Mouse (Mus musculus) hindbrain, embryonic 13.5 days (tissue): ENCODE results near the gene Tbcd. TPM values are rescaled to one million over a fixed set of nuclear protein-coding genes. Genes with fewer than 3 reads are reported as not detected.
A peak's percentile ranks its signal among the peaks of the same experiment; 100 is the strongest.

Experiments used
- ATAC-seq: fragments of 200-750 bp; cut with Nextera tagmentation; 2 replicates; pipeline ENCODE4 v1.8.0; 2017; ENCODE audit warnings: moderate TSS enrichment; ENCODE audit not compliant: low FRiP score
- H3K27ac ChIP-seq: fragments of 300-500 bp; sonication (generic); 2 replicates; pipeline ENCODE4 v1.5.1; 2015; ENCODE audit warnings: inconsistent platforms, mild to moderate bottlenecking, moderate library complexity
- H3K27me3 ChIP-seq: fragments of 300-500 bp; sonication (generic); 2 replicates; pipeline ENCODE4 v1.6.1; 2015; ENCODE audit warnings: mild to moderate bottlenecking, inconsistent platforms
- H3K36me3 ChIP-seq: fragments of 300-500 bp; sonication (generic); 2 replicates; pipeline ENCODE4 v1.6.1; 2015; ENCODE audit warnings: mild to moderate bottlenecking, inconsistent platforms
- H3K4me1 ChIP-seq: fragments of 300-500 bp; sonication (generic); replicated peaks from 2 replicates; pipeline ENCODE4 v1.6.1; 2015; ENCODE audit warnings: inconsistent platforms
- H3K4me2 ChIP-seq: fragments of 300-500 bp; sonication (generic); 2 replicates; pipeline ENCODE4 v1.6.1; 2015; ENCODE audit warnings: inconsistent platforms, mild to moderate bottlenecking, moderate library complexity
- H3K4me3 ChIP-seq: fragments of 300-500 bp; sonication (generic); 2 replicates; pipeline ENCODE4 v1.5.1; 2015; ENCODE audit warnings: mild to moderate bottlenecking, inconsistent platforms
- H3K9ac ChIP-seq: fragments of 300-500 bp; sonication (generic); 2 replicates; pipeline ENCODE4 v1.6.1; 2015; ENCODE audit warnings: mild to moderate bottlenecking, inconsistent platforms
- H3K9me3 ChIP-seq: fragments of 300-500 bp; sonication (generic); 2 replicates; pipeline ENCODE4 v1.6.1; 2016; ENCODE audit warnings: inconsistent platforms
- WGBS: fragments of 180-500 bp; shearing (Covaris S2); methylation state at CpG from one replicate; pipeline ENCODE4 v1.1.7; 2015; 5-methylcytosine and 5-hydroxymethylcytosine counted together
- polyA plus RNA-seq: library from polyadenylated mRNA; unstranded; fragments of >200 nt; fragmentation: Nextera tagmentation; extraction: Ambion mirVana; gene quantifications from 2 replicates; pipeline ENCODE4 v1.2.1, GENCODE M21; 2015

Gene Tbcd
- polyA plus RNA-seq, result 58.8 and 59.0 TPM in 2 replicates

DNA sequence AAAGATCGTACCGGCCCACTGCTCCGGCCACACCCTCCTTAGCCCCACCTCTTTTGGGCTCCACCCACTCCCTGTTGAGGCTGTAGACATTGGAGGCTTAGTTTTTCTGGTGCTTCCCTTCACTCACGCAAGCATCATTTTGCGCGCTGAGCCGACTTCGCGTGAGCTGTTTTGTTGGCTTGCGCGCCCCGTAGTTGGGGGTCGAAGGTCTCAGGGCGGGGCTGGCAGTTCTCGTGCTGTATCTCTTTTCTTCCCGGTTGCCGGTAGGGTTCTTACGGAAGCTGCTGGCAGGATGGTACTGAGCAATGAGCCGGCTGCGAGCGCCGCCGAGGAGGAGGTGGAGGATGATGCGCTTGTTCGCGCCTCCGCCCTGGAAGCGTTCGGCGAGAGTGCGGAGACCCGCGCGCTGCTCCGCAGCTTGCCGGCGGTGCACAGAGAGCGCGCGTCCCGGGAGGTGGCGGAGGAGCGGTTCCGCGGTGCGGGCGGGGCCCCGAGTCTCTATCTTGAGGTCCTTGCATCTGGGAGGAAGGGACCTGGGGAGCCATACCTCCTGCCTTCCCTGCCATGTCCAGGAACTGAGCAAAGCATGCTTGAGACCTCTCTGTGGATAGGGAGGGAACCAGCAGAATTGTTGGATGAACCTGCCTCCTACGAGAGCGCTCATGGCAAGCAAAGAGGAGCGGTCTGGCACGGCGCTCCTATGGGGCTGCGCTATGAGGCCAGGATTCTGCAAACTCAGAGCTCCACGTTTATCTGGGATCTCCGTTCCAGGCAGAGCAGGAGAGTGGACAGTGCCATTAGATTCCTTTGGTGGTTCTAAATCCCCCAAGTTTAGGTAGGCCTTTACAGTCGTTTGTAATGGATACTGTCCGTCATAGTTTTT lies at the start of gene Tbcd:
Tbcd (plus strand) TSS at position 197 of the 883 bp plus-strand sequence.
- H3K9ac ChIP-seq, result peak within 1 kb of the TSS; percentile 85
- peaks cover 13% of the 10 kb centered on the region for H3K36me3 ChIP-seq
- peaks cover 7% of the 10 kb centered on the region; the same call in 1 of the 2 replicates for H3K27me3 ChIP-seq
- peak within 1 kb of the TSS; percentile 88 for H3K4me3 ChIP-seq
- peaks cover 28% of the 10 kb centered on the region for H3K4me1 ChIP-seq
- no peaks in the 10 kb centered on the region for H3K9me3 ChIP-seq
- peak; percentile 94 for ATAC-seq
- under 1% methylated on average over 58 of the region's 58 CpGs for WGBS
- H3K4me2 ChIP-seq, result peak within 1 kb of the TSS; percentile 72
- peak within 1 kb of the TSS; percentile 91 for H3K27ac ChIP-seq

DNA sequence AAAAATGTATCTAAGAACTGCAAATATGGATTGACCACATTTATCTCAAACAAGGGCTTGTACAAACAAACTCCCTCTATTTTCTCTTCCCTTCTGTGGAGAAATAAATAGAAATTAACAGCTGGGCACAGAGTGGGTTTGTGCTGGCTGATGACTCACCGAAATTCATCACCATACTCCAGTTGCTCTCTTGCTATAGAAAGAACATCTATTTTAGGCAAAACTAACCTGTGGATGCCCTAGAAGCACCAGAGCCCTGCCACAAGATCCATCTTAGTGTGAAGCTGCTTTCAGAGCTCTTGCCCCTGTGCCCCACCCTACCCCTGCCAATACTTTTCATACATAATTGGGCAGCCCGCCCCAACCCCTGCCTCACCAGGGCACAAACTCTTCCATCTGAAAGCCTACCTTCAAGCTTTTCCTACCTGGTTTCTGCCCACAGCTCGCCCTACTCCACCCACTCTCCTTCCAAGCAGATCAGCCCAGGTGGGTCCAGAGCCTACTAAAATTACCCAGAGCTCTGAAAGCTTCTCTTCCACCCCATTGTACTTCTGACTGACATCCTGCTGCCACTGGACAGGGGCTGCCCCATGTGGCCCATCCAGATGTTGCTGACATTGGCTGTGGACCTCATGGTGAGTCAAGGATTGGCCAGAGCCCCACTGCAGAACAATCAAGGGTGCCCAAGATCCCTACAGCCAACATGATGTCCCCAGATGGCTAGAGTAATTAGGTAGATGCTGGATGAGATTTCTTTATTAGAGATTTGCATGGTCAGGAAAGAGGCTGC lies 44.2 kb upstream of the Tbcd start:
- H3K27ac ChIP-seq, result no peak overlapping the region
- no peak overlapping the region for H3K4me3 ChIP-seq
- no peak overlapping the region for H3K4me2 ChIP-seq
- H3K9ac ChIP-seq, result no peak overlapping the region
- H3K4me1 ChIP-seq, result no peaks in the 10 kb centered on the region
- no peaks in the 10 kb centered on the region for H3K36me3 ChIP-seq
- 84% methylated on average over 3 of the region's 3 CpGs for WGBS
- no peaks in the 10 kb centered on the region for H3K9me3 ChIP-seq
- H3K27me3 ChIP-seq, result peaks cover 3% of the 10 kb centered on the region; the same call in 1 of the 2 replicates
- ATAC-seq, result no peak

DNA sequence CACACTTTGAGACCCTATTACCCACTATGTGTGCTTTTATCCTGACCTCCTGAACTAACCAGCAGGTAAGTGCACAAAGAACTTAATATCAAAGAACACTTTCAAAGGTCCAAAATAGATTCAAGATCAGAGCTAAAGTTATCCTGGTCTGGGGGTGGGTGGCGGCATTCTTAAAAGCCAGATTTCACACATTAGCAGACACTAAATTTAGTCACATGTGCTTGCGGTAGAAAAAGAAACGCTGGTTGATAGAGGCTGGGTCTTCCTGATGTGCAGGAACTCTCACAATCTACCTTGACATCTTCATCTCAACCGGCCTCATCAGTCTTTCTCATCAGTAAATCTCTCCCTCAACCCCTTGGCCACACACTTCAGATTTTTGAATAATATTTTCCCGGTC lies 37.0 kb upstream of the Tbcd start:
- no peak overlapping the region for H3K4me2 ChIP-seq
- no peaks in the 10 kb centered on the region for H3K9me3 ChIP-seq
- no peak overlapping the region for H3K4me3 ChIP-seq
- no peaks in the 10 kb centered on the region for H3K36me3 ChIP-seq
- H3K27me3 ChIP-seq, result no peaks in the 10 kb centered on the region
- no peak overlapping the region for H3K9ac ChIP-seq
- ATAC-seq, result no peak
- no peak overlapping the region for H3K27ac ChIP-seq
- H3K4me1 ChIP-seq, result no peaks in the 10 kb centered on the region
- 85% methylated on average over 5 of the region's 5 CpGs for WGBS

DNA sequence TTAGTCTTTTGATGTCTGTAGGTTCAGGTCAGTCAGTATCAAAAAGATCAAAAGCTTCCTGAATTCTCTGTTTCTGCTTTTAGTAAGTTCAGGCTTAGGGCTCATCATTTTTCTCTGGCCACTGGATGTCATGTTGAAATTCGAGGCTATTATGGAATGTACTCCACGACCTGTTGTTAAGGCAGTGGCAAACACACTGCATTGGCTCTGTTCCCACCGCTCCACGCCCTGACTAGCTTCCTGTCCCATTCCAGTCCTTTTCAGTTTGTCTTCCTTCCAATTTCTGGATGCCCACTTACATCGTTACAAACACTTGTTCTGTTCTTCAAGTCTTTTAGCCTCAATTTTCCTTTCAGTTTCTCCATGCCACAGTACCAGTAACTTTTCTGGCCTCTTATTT lies 36.4 kb upstream of the Tbcd start:
- H3K4me3 ChIP-seq, result no peak overlapping the region
- ATAC-seq, result no peak
- no peak overlapping the region for H3K27ac ChIP-seq
- no peaks in the 10 kb centered on the region for H3K27me3 ChIP-seq
- 82% methylated on average over 5 of the region's 5 CpGs for WGBS
- H3K9me3 ChIP-seq, result no peaks in the 10 kb centered on the region
- H3K4me2 ChIP-seq, result no peak overlapping the region
- peaks cover under 1% of the 10 kb centered on the region for H3K4me1 ChIP-seq
- H3K9ac ChIP-seq, result no peak overlapping the region
- no peaks in the 10 kb centered on the region for H3K36me3 ChIP-seq

DNA sequence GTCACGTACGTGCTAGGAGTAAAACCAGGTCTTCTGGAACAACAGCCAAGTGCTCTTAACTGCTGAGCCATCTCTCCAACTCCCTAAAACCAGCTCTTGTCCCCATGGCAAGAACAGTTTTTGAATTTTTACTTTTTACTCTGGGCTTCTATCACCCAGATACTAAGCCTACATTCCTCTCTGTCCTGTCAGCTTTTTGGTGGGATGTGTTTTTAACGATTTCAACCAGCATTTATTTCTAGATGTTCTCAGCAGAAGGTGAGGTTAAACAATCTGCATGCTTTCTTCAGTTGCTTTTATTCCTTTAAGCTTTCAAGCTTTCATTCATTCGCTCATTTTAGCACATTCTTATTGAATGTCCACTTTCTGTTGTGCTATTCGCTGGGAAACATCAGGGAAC lies 33.8 kb upstream of the Tbcd start:
- Histone ChIP-seq H3K4me3 (no peak overlapping the region), H3K9me3 (no peaks in the 10 kb centered on the region), H3K4me1 (peaks cover 17% of the 10 kb centered on the region), H3K27me3 (no peaks in the 10 kb centered on the region), H3K27ac (no peak overlapping the region), H3K9ac (no peak overlapping the region), H3K4me2 (no peak overlapping the region), H3K36me3 (no peaks in the 10 kb centered on the region)
- whole genome bisulfite sequencing, result 84% methylated on average over 5 of the region's 5 CpGs
- no peak for ATAC-seq

DNA sequence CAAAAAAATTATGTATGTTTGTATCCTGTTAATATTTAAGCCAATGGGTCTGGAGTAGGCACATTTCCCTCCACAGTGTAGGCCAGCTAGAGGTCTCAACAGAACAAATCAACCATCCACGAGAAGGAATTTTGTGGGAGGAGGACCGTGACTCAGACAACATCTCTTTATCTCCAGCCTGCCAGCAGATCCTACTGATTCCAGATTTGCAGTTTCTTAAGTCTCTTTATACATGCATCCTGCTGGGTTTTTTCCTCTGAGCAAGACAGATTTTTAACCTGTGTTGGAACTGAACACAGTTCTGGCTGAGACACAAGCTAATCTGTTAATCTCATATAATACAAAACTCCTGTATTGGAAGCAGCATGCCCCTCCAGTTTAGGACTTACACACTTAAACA lies 32.8 kb upstream of the Tbcd start:
- ATAC-seq, result no peak
- Histone ChIP-seq H3K27ac (no peak overlapping the region), H3K36me3 (no peaks in the 10 kb centered on the region), H3K4me1 (peaks cover 17% of the 10 kb centered on the region), H3K9ac (peak overlapping the region; percentile 13; the same call in 1 of the 2 replicates), H3K27me3 (no peaks in the 10 kb centered on the region), H3K9me3 (no peaks in the 10 kb centered on the region), H3K4me3 (no peak overlapping the region), H3K4me2 (no peak overlapping the region)
- 68% methylated on average over 2 of the region's 2 CpGs for WGBS

DNA sequence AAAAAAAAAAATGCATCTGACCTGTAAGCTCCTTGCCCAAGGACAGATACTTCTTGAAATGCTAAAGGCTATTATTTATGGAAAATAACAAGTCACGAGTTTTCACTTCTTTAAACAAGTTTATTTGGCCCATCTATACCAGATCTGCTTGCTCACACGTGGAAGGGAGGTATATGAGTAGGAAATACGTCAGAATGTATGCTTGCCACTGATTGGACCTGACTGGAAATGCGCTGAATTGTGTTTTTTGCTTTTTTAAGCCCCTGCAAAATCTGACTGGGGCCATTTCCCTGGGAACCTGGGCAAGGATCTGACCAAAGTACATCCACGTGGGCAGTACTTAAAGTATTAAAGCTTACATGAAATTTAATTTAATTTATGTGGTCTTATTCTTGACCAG lies 31.4 kb upstream of the Tbcd start:
- WGBS, result 46% methylated on average over 5 of the region's 5 CpGs
- peak overlapping the region; percentile 84 for H3K4me2 ChIP-seq
- H3K27ac ChIP-seq, result no peak overlapping the region
- no peaks in the 10 kb centered on the region for H3K36me3 ChIP-seq
- no peaks in the 10 kb centered on the region for H3K27me3 ChIP-seq
- peak overlapping the region; percentile 68 for H3K9ac ChIP-seq
- peak overlapping the region; percentile 73 for H3K4me3 ChIP-seq
- peaks cover 17% of the 10 kb centered on the region for H3K4me1 ChIP-seq
- no peak for ATAC-seq
- no peaks in the 10 kb centered on the region for H3K9me3 ChIP-seq

DNA sequence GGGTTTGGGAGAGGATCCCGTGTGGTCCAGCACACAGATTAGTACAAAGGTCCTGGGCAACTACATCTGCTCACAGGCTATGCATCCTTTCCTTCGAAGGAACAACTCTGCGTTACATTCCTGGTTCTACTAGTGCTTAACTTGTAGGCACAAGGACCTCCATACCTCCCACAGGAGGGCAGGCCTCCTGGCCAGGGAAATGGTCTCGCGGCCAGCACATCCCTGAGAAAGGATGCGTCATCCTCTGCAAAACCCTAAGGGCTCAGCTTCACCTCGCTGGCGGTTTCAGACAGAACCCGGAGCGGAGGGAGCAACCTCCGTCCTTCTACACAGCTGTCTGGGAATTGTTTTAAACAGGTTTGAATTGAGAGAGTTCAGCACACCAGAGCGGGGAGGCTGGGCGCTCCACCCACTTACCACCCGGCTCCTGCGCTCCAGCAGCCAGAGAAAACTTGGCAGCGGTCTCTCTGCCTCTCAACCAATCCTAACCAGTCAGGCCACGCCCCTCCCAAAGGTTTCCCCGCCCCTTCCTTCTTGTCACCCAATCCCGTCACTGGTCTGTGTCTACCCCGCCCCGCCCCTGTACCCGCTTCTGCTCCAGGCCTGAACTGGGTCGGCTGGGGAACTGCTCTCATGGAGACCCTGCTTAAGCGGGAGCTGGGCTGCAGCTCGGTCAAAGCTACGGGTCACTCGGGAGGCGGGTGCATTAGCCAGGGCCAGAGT lies 30.8 kb upstream of the Tbcd start, which contains the start of gene Fn3krp:
Fn3krp (plus strand) TSS at position 572 of the 723 bp plus-strand sequence.
- Histone ChIP-seq H3K9ac (peak within 1 kb of the TSS; percentile 84), H3K4me2 (peak within 1 kb of the TSS; percentile 84), H3K4me1 (peaks cover 17% of the 10 kb centered on the region), H3K27ac (peak within 1 kb of the TSS; percentile 76), H3K36me3 (no peaks in the 10 kb centered on the region), H3K9me3 (no peaks in the 10 kb centered on the region), H3K4me3 (peak within 1 kb of the TSS; percentile 73), H3K27me3 (no peaks in the 10 kb centered on the region)
- ATAC-seq, result peak; percentile 100
- WGBS, result 2% methylated on average over 27 of the region's 28 CpGs

DNA sequence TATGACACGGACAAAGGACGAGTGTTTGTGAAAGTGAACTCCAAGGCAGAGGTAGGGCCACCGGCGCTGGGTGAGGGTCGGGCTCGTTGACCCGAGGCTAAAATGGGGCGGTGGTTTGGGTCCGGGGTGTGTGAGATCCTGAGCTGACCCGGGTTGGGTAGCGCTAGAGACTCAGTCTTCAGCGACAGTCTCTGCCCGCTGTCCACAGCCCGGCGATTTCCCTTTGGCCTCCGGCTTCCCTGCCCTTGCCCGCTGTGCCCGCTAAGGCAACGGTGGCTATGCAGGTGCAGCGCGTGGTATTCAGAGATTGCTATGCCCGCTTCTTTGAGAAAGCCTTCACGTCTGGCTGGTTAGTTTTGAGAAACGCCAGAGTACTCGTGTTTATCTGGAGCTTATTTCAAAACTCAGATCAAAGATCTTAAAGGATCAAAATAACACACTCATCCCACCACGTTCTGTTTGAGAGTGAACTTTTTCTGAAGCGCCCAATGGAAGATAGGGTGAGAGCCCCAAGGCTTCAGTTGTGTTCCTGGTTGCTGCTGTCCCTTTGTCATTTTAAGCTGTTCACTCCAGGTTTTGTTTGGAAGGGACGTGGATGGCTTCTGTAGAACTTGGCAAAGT lies 30.1 kb upstream of the Tbcd start:
- Histone ChIP-seq H3K27ac (peak overlapping the region; percentile 26; the same call in 1 of the 2 replicates), H3K9ac (peak overlapping the region; percentile 84), H3K4me3 (peak overlapping the region; percentile 73), H3K27me3 (no peaks in the 10 kb centered on the region), H3K36me3 (no peaks in the 10 kb centered on the region), H3K4me2 (peak overlapping the region; percentile 84), H3K4me1 (peaks cover 17% of the 10 kb centered on the region), H3K9me3 (no peaks in the 10 kb centered on the region)
- under 1% methylated on average over 28 of the region's 28 CpGs for WGBS
- peak; percentile 84 for ATAC-seq

DNA sequence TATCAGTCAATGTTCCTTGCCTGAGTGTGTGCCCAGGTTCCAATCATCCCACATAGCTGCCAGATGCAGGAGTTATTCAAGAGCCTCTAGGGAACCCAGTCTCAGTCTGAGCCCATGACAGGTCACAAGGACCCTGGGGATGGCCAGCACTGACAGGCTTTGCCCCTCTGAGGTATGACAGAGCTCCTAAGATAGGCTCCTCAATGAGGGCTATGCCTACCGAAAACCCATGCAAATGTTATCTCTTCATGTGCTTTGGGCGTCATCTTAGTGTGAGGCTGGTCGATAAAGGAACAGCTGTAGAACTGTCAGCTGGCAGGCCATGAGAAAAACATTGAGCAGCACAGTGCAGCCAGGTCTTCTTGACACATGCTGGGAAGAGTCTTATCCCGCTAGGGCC lies 18.4 kb upstream of the Tbcd start:
- peaks cover 18% of the 10 kb centered on the region for H3K4me1 ChIP-seq
- no peak for ATAC-seq

More for the DNA sequence above, 18.4 kb upstream of the Tbcd start:
- Histone ChIP-seq H3K27me3 (no peaks in the 10 kb centered on the region), H3K9me3 (no peaks in the 10 kb centered on the region), H3K9ac (no peak overlapping the region), H3K4me3 (no peak overlapping the region), H3K27ac (no peak overlapping the region), H3K36me3 (peaks cover 20% of the 10 kb centered on the region), H3K4me2 (no peak overlapping the region)
- WGBS, result 85% methylated on average over 4 of the region's 4 CpGs
